Mouse (Mus musculus) heart, postnatal 10 days (tissue): Measurements from ENCODE around the gene Itpr1. TPM values are rescaled to one million over a fixed set of nuclear protein-coding genes. Genes with fewer than 3 reads are reported as not detected.
A peak's percentile ranks its signal among the peaks of the same experiment; 100 is the strongest.

Experiments used
- DNase-seq, 2 experiments: peaks; one replicate each; pipeline ENCODE4 v3.0.0; 2021
- intact Hi-C: fragments of 180-260 bp; cut with DNase I; formaldehyde crosslinking; loops from one replicate; pipeline ENCODE4 v1.15.1; 2025
- total RNA-seq, 2 experiments: library from RNA; stranded (reverse); gene quantifications; 2 replicates each; pipeline ENCODE4 v1.2.3; 2021

Gene Itpr1
- total RNA-seq, 2 experiments from 2014 or later, result 66.2 TPM

DNA sequence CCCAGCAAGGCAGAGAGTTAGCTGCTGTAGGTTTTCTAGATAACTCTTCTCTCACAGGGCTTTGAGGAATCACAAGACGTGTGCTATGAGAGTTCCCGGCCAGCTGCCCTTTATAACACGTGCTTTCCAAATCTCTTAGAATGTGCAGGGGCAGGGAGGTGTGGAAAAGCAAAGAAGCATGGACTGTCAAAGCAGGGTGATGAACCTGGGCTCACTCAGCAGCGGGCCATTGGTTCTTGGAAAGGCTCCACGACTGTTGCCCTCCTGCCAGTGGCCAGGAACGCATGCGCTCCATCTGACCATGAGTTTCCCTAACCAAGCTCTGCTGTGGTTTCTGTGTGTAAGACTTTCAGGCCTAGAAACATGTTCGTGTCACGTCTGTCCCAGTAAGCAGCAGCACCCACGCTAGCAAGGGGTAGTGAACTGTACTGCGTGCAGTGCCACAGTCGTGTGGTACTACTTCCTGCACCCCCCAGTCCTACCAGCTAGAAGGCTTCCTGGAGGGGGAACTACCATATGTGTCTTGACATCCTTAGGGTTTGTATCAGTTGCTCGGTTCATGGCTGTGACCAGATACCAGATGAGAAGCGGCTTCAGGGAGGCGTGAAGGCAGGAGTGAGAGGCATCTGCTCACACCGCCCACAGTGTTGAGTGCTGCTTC, 311.2 kb downstream of the Itpr1 start:
- no peak for DNase-seq
- intact Hi-C loops, result no loop called here

- no peak for DNase-seq
- intact Hi-C loops, result no loop called here
Measured at GRCm38 (mm10) chr6:108524617-108525010, 311.7 kb downstream of the Itpr1 start.

DNA sequence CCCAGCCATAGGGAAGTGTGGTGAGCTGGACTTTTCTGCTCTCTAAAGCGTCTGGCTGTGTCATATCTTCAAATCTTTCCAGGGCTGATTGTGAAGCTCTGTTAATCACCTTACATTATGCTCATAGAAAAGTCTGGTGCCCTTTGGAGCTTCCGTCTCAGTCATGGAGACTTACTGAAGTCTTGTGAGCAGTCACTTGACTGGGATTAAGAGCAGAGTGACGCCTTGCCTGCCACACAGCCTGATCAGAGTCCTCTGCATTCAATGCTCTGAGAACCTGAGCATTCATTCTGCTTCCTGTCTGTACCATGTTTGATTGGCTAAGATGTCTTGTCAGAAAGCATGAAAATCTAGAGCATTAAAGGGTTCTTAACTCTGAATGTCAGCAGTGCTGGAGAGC, 314.7 kb downstream of the Itpr1 start:
- no peak for DNase-seq
- intact Hi-C loops, result no loop called here

DNA sequence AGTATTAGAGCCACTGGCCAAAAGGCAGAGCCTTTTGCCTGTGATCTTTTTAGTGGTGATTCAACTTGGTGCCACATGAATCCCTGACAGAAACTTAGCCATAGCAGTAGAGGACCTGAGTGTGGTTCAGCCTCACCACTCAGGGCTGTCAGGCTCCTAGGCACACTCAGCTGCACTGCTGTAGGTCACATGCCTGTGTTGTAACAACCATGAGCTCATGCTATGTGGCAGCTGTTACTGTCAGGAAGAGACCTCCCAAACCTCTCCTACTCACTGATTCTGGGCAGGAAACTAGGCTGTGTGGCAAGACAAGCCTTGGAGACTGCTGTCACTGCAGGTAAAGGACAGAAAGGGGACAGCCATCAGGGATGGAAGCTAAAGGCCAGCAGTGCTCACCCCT, 315.1 kb downstream of the Itpr1 start:
- no peak for DNase-seq
- intact Hi-C loops, result no loop called here

GRCm38 (mm10) chr6:108529150-108529549, 316.3 kb downstream of the Itpr1 start:
- DNase-seq, result no peak
- intact Hi-C loops, result no loop called here

DNA sequence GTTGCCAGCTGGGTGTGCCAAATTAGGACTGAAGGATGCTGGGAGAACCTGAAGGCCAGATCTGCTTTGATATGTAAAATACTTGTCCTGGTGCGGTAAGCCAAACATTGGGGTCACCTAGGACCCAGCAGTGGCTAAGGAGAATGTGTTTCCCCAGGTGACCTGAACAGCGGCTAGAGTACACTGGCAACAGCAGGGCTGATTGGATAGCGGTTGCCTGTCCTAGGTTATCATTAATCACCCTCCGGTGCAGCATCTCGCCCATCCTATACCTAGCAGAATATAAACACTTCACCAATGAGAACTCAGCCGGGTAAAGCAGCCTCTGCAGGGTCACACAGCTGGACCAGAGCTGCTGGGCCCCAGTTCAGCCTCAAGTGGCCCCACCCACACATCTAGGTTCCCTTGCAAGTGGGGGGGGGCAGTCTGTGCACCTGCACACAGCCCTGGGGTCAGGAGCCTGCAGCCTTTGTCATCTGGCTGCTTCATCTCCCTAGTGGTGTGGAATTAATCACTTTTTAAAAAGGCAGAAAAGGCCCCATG, 318.0 kb downstream of the Itpr1 start:
- intact Hi-C loops, result loop anchor here (5.0 kb wide), 2 partner anchors 126 to 176 kb away; no protein-coding TSS in a partner anchor
- no peak for DNase-seq

DNA sequence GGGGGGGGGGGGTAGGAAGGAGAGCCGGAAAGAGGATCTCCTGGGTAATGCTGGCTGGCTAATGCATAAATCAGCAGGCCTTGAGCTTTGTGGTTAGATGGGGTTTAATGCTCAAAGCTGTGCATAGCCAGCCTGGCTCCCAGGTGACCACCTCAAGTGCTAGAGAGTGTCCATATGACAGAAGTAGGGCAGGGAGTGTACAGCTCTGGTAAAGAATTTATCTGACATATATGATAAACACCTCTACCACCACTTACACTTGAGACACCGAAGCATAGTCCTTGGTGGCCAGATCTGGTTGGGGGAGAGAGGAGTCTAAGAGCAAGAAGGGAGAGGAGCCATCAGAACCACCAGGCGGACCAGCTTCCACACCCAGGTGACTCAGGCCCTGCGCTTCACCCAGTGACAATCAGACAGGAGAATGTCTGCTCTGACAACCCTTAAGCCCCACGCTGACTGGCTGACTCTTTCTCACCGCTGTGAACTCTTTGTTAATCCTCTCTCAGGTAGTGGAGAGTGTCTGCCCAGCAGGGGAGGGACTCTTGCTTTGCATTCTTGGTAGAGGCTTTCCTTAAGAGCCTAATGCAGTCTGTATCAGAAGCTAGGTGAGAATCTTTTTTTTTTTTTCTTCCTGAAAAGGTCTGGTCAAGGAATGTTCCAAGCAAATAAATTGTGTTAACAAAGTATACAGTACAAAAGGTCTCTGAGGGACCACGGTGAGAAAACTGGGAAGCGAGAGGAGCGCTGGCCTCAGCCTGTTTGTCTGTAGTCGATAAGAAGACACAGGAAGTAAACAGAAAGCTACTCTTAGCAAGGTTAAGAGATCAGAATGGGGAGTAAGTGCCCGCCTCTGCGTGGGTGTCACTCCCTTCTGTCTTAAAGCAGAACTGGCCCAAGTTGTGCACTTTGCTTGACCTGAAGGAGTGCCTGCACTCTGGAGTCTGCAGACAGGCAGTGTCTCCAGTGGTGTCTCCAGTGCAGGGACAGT, 318.7 kb downstream of the Itpr1 start:
- DNase-seq, result peak in 1 of 2 experiments; percentile 48
- intact Hi-C loops, result loop anchor here (5.0 kb wide), 2 partner anchors 126 to 176 kb away; no protein-coding TSS in a partner anchor

GRCm38 (mm10) chr6:108532486-108533179, 319.7 kb downstream of the Itpr1 start:
- peak; percentile 69 to 71 for DNase-seq
- intact Hi-C loops, result loop anchor here (5.0 kb wide), 2 partner anchors 125 to 175 kb away; no protein-coding TSS in a partner anchor

DNA sequence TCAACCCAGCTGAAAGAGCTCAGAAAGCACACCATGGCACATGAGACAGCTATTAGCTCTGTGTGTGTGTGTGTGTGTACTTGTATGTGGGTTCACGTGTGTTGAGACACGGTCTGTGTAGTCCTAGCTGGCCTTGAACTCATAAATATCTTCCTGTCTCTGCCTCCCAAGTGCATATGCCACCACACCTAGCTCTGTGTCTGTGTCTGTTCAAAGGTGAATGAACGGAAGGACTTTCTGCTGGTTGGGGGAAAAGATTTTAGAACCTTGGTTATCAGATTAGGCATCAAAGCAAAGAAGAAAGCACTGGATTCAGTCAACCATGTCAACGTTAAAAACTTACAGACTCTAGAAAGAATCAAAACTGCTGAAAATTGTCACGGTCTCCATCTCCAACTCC, 321.2 kb downstream of the Itpr1 start:
- DNase-seq, result no peak
- intact Hi-C loops, result loop anchor here (5.0 kb wide), 2 partner anchors 123 to 173 kb away; no protein-coding TSS in a partner anchor

GRCm38 (mm10) chr6:108534596-108534995, 321.7 kb downstream of the Itpr1 start:
- DNase-seq, result no peak
- intact Hi-C loops, result loop anchor here (5.0 kb wide), 2 partner anchors 123 to 173 kb away; no protein-coding TSS in a partner anchor

- intact Hi-C loops, result no loop called here
- no peak for DNase-seq
Measured at GRCm38 (mm10) chr6:108535309-108535708, 322.4 kb downstream of the Itpr1 start.

DNA sequence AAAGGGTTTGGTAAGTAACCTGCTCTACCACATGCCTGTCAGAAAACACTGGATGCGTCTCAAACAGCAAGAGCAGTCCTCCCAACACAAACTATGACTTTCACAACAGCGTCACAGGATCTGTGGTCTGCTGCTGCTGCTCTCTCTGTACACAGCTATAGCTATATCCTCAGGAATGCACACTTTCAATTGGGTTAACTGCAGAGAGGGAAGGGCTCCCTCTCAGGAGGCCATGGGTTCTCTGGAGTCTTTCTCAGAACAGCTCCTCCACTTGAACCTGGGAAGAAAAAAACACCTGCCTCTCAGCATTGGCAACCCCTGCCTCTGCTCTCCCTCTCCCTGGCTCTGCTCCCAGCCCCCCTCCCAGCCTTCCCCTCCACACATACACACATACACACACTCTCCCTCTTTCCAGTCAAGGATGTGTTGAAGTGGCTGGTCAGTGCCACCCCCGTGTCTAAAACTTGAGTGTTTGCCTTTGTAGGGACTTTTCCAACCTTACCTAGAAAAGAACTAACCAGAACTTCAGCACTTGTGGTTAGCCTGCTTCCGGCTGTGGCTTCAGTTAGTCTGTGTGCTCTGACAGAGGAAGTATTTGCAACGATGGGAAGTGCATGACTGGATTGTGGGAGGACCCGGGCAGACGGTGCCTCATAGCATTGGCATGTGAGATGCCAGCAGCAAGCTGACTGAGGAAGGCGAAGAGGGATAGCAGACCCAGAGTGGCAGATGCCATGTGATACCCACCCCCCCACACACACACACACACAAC, 323.8 kb downstream of the Itpr1 start:
- intact Hi-C loops, result no loop called here
- DNase-seq, result peak; percentile 40 to 53

DNA sequence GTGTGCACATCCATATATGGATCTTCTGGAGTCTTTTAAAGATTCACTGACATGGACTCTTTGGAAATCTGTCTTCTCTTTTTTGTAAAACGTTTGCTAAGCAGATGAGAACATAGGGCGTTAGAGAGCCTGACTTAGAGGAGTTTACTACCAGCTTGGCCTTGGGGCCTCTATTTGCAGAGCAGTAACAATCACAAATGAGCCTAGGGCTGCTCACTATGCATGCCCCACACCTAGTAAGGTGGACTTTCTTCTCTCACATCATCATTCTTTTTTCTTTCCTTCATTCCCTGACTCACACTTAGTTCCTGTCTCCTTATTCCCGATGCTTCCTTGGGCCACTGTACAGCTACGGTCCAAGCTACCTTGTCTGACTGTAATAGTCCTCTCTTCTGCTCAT, 325.5 kb downstream of the Itpr1 start:
- no peak for DNase-seq
- intact Hi-C loops, result no loop called here

DNA sequence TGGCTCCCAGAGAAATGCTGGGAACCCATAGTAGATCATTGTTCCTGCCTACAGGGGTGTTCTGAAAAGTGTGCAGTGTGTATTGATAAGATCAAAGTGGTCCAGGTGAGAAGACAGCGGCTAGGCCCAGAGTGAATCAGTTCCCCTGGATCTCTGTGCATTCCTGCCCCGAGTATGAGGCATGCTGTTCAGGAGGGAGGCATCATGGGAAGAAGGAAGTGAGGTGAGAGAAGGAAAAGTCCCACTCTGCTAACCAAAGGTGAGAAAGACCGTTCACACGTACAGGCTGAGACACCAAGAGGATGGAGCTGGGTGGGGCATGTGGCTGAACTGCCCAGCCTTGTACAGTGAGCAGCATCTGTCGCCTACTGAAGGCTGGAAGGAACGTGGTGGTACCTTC, 327.5 kb downstream of the Itpr1 start:
- no peak for DNase-seq
- intact Hi-C loops, result no loop called here

DNA sequence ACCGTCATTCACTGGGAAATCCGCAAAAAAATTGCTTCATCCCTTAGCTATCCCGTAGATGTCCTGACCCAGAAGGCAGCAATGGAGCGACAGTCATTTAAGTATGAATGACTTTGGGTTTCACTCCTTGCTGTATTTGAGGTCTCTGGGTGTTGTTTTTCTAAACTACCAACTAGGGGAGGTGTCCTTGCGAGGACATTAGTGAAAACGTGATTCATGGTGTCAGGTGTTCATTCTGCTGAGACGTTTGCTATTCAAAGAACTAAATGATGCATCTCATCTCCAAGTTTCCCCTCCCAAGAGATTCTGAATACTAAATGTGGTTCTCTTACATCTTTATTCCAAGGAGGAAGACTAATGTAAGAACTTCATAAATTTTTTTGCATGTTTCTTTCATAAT, 332.0 kb downstream of the Itpr1 start:
- intact Hi-C loops, result no loop called here
- DNase-seq, result no peak

DNA sequence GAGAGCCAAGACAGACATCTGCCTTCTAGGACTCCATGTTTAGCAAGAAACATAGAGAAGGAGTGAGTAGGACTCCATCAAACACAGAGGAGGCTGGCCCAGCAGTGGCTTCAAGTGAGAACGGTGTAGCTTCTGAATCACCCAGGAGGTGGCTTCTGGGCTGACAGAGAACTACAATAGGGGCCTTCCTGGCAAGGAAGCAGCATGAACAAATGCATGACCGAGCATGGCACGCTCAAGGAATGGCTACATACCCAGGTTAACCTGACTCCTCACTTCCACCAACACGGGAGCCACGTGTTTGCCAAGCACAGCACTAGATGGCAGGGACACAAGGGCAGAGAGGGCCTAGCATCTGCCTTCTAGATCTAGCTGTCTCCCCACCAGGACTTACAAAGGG, 332.6 kb downstream of the Itpr1 start:
- DNase-seq, result no peak
- intact Hi-C loops, result no loop called here

DNA sequence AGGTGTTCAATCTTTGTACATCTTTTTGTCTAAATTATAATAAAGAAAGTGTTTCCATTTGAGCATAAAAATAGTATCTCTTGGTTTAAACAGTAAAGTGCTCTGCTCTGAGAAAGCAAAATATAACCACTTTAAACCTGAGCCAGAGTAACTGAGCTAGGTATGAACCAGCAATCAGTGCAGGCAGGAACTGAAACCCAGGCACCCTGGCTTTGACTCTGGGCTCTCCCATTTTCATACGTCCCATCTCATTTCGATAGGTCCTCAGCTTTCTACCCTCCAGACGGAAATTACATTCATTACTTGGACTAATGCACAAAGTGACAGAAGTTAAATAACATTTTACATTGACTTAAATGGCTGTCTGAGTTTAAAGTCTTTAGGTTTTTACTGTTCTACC, 335.5 kb downstream of the Itpr1 start:
- intact Hi-C loops, result no loop called here
- DNase-seq, result no peak

GRCm38 (mm10) chr6:108549495-108549935, 336.6 kb downstream of the Itpr1 start:
- DNase-seq, result no peak
- intact Hi-C loops, result no loop called here

DNA sequence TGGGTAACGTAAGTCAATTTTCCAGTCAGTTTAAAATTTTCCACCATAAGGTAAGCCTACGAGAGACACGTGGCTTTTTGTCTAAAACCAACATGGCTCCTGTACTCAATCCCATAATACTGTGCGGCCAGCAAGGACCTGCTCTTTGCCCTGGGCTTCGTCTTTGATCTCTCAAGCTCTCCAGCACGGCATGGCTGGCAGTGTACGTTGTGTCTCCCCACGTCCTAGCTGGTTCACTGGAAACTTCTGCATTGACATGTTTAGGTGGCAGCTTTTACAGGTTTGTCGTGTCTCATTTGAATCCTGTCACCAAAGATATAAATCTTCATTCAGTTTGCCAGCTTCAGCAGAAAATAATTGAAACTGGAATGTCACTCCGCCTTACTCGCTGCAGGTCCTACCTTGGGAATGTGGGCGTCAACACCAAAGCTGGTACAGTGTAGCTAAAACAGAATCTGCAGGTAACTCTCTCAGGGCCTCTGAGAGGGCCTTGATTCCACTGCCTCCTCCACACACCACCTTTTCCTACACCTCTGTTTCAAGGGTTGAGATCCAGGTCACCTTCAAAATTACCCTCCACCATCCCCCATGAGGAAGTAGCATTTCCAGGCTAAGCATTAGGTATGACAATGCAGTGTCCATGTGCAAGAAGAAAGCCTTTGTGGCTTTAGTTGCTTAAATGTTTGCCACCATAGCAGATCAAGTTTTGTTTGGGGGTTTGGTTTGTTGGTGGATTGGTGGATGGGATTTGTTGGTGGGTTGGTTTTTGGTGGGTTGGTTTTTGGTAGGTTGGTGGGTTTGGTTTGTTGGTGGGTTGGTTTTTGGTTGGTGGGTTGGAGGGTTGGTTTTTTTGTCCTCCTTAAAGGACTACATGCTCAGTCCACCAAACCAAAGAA, 339.1 kb downstream of the Itpr1 start:
- no peak for DNase-seq
- intact Hi-C loops, result no loop called here
